Mouse (Mus musculus): ENCODE measurements around the gene Mau2. TPM values are rescaled to one million over a fixed set of nuclear protein-coding genes. Genes with fewer than 3 reads are reported as not detected.
"Not testable (repeated sequence)": the region's sequence is repeated elsewhere in the genome, so short reads cannot be mapped to it uniquely, and the experiment has no call there.

The Mau2 gene
- polyA plus RNA-seq, 1 experiment from 2014 or later = 54.2 TPM

GRCm38 (mm10) chr8:70072441-70073069 is 30.0 kb upstream of the Mau2 start, which contains the start of gene Tm6sf2:
TSS of gene Tm6sf2 (plus strand) at chr8:70072924.
- Histone ChIP-seq H3K36me3 (peaks cover 51% of the 10 kb centered on the region), H3K9ac (no peak within 1 kb of the TSS), H3K9me3 (no peaks in the 10 kb centered on the region), H3K4me1 (peaks cover 10% of the 10 kb centered on the region), H3K27ac (no peak within 1 kb of the TSS), H3K4me2 (peak within 1 kb of the TSS; percentile 47), H3K27me3 (no peaks in the 10 kb centered on the region), H3K4me3 (peak within 1 kb of the TSS; percentile 8; the same call in 1 of the 2 replicates)
- WGBS = 13% methylated on average over 23 of the region's 27 CpGs
- peak; percentile 53; the same call in 1 of the 2 replicates for ATAC-seq (ENCODE audit: insufficient number of reproducible peaks, low FRiP score, low TSS enrichment, low read depth)

GRCm38 (mm10) chr8:70071836-70072440 is 29.4 kb upstream of the Mau2 start:
- H3K9me3 ChIP-seq = no peaks in the 10 kb centered on the region

GRCm38 (mm10) chr8:70057721-70058120 is 15.2 kb upstream of the Mau2 start:
- Histone ChIP-seq H3K36me3 (peaks cover 81% of the 10 kb centered on the region), H3K9me3 (no peaks in the 10 kb centered on the region), H3K4me1 (no peaks in the 10 kb centered on the region), H3K27ac (no peak overlapping the region), H3K4me2 (no peak overlapping the region), H3K4me3 (no peak overlapping the region), H3K27me3 (no peaks in the 10 kb centered on the region), H3K9ac (no peak overlapping the region)
- ATAC-seq (ENCODE audit: insufficient number of reproducible peaks, low FRiP score, low TSS enrichment, low read depth) = no peak
- WGBS = 82% methylated on average over 1 of the region's 1 CpGs

More at GRCm38 (mm10) chr8:70071836-70072440, 29.4 kb upstream of the Mau2 start:
- peaks cover 53% of the 10 kb centered on the region for H3K36me3 ChIP-seq
- H3K4me2 ChIP-seq = no peak overlapping the region
- WGBS = 75% methylated on average over 2 of the region's 2 CpGs
- H3K27me3 ChIP-seq = no peaks in the 10 kb centered on the region
- ATAC-seq (ENCODE audit: insufficient number of reproducible peaks, low FRiP score, low TSS enrichment, low read depth) = no peak
- no peak overlapping the region for H3K27ac ChIP-seq
- no peak overlapping the region for H3K4me3 ChIP-seq
- H3K9ac ChIP-seq = no peak overlapping the region
- peaks cover 10% of the 10 kb centered on the region for H3K4me1 ChIP-seq

GRCm38 (mm10) chr8:70050434-70050833 is 7.9 kb upstream of the Mau2 start:
- not testable (repeated sequence) for H3K9me3 ChIP-seq; H3K4me3 ChIP-seq; H3K4me2 ChIP-seq; H3K27ac ChIP-seq; H3K27me3 ChIP-seq; H3K9ac ChIP-seq; ATAC-seq (ENCODE audit: insufficient number of reproducible peaks, low FRiP score, low TSS enrichment, low read depth); H3K4me1 ChIP-seq
- WGBS = 94% methylated on average over 5 of the region's 5 CpGs
- peaks cover 57% of the 10 kb centered on the region for H3K36me3 ChIP-seq

GRCm38 (mm10) chr8:70049662-70050061 is 7.1 kb upstream of the Mau2 start:
- no peak overlapping the region for H3K9ac ChIP-seq
- ATAC-seq (ENCODE audit: insufficient number of reproducible peaks, low FRiP score, low TSS enrichment, low read depth) = no peak
- H3K4me2 ChIP-seq = no peak overlapping the region
- no peaks in the 10 kb centered on the region for H3K27me3 ChIP-seq
- H3K4me3 ChIP-seq = no peak overlapping the region
- H3K27ac ChIP-seq = no peak overlapping the region
- H3K4me1 ChIP-seq = no peaks in the 10 kb centered on the region
- H3K36me3 ChIP-seq = peaks cover 50% of the 10 kb centered on the region
- no peaks in the 10 kb centered on the region for H3K9me3 ChIP-seq

- ATAC-seq (ENCODE audit: insufficient number of reproducible peaks, low FRiP score, low TSS enrichment, low read depth) = no peak
- Histone ChIP-seq H3K27ac (no peak overlapping the region), H3K4me1 (peaks cover 28% of the 10 kb centered on the region), H3K4me3 (peak overlapping the region; percentile 99; the same call in 1 of the 2 replicates), H3K27me3 (no peaks in the 10 kb centered on the region), H3K9ac (no peak overlapping the region), H3K9me3 (no peaks in the 10 kb centered on the region), H3K36me3 (peaks cover 12% of the 10 kb centered on the region; the same call in 1 of the 2 replicates), H3K4me2 (no peak overlapping the region)
- WGBS = 91% methylated on average over 5 of the region's 5 CpGs
Measured at GRCm38 (mm10) chr8:70043996-70044395, 1.5 kb upstream of the Mau2 start.

GRCm38 (mm10) chr8:70041885-70042546 is 518 bp downstream of the Mau2 start:
- no peak for ATAC-seq (ENCODE audit: insufficient number of reproducible peaks, low FRiP score, low TSS enrichment, low read depth)
- Histone ChIP-seq H3K4me1 (peaks cover 28% of the 10 kb centered on the region), H3K27me3 (no peaks in the 10 kb centered on the region), H3K4me2 (peak overlapping the region; percentile 96), H3K36me3 (0 out of 2 replicates have a peak, but pooled peaks cover 9% of the 10 kb centered on the region), H3K9ac (peak overlapping the region; percentile 92), H3K9me3 (no peaks in the 10 kb centered on the region), H3K27ac (peak overlapping the region; percentile 86), H3K4me3 (peak overlapping the region; percentile 99)
- WGBS = 2% methylated on average over 47 of the region's 47 CpGs

GRCm38 (mm10) chr8:70037994-70038393 is 4.5 kb downstream of the Mau2 start:
- Histone ChIP-seq H3K27me3 (no peaks in the 10 kb centered on the region), H3K9ac (no peak overlapping the region), H3K36me3 (peaks cover 18% of the 10 kb centered on the region; the same call in 1 of the 2 replicates), H3K4me3 (no peak overlapping the region), H3K4me2 (no peak overlapping the region), H3K4me1 (peaks cover 16% of the 10 kb centered on the region), H3K9me3 (no peaks in the 10 kb centered on the region), H3K27ac (no peak overlapping the region)
- no peak for ATAC-seq (ENCODE audit: insufficient number of reproducible peaks, low FRiP score, low TSS enrichment, low read depth)
- 93% methylated on average over 1 of the region's 1 CpGs for WGBS

- H3K27ac ChIP-seq = no peak overlapping the region
- no peak overlapping the region for H3K9ac ChIP-seq
- no peaks in the 10 kb centered on the region for H3K4me1 ChIP-seq
- H3K4me2 ChIP-seq = no peak overlapping the region
- no peak overlapping the region for H3K4me3 ChIP-seq
- H3K36me3 ChIP-seq = peaks cover 76% of the 10 kb centered on the region
- H3K9me3 ChIP-seq = no peaks in the 10 kb centered on the region
- WGBS = 100% methylated on average over 1 of the region's 1 CpGs
- H3K27me3 ChIP-seq = no peaks in the 10 kb centered on the region
- no peak for ATAC-seq (ENCODE audit: insufficient number of reproducible peaks, low FRiP score, low TSS enrichment, low read depth)
Measured at GRCm38 (mm10) chr8:70030255-70030654, 12.3 kb downstream of the Mau2 start.

GRCm38 (mm10) chr8:70026151-70026550 is 16.4 kb downstream of the Mau2 start:
- no peaks in the 10 kb centered on the region for H3K27me3 ChIP-seq
- WGBS = 96% methylated on average over 2 of the region's 2 CpGs
- no peaks in the 10 kb centered on the region for H3K9me3 ChIP-seq
- no peak overlapping the region for H3K4me3 ChIP-seq
- no peak overlapping the region for H3K4me2 ChIP-seq
- no peak for ATAC-seq (ENCODE audit: insufficient number of reproducible peaks, low FRiP score, low TSS enrichment, low read depth)
- peaks cover 97% of the 10 kb centered on the region for H3K36me3 ChIP-seq
- no peak overlapping the region for H3K27ac ChIP-seq
- no peaks in the 10 kb centered on the region for H3K4me1 ChIP-seq
- no peak overlapping the region for H3K9ac ChIP-seq

GRCm38 (mm10) chr8:70023596-70023995 is 18.9 kb downstream of the Mau2 start:
- Histone ChIP-seq H3K27me3 (no peaks in the 10 kb centered on the region), H3K27ac (no peak overlapping the region), H3K9ac (no peak overlapping the region), H3K4me2 (no peak overlapping the region), H3K9me3 (no peaks in the 10 kb centered on the region), H3K36me3 (peaks cover 100% of the 10 kb centered on the region), H3K4me1 (no peaks in the 10 kb centered on the region), H3K4me3 (no peak overlapping the region)
- 86% methylated on average over 8 of the region's 8 CpGs for WGBS
- no peak for ATAC-seq (ENCODE audit: insufficient number of reproducible peaks, low FRiP score, low TSS enrichment, low read depth)

GRCm38 (mm10) chr8:70015017-70015416 is 27.5 kb downstream of the Mau2 start:
- no peaks in the 10 kb centered on the region for H3K4me1 ChIP-seq
- H3K4me2 ChIP-seq = no peak overlapping the region
- ATAC-seq (ENCODE audit: insufficient number of reproducible peaks, low FRiP score, low TSS enrichment, low read depth) = no peak
- no peak overlapping the region for H3K9ac ChIP-seq
- no peak overlapping the region for H3K27ac ChIP-seq
- 76% methylated on average over 1 of the region's 1 CpGs for WGBS
- no peak overlapping the region for H3K4me3 ChIP-seq
- H3K36me3 ChIP-seq = peaks cover 36% of the 10 kb centered on the region
- no peaks in the 10 kb centered on the region for H3K27me3 ChIP-seq
- no peaks in the 10 kb centered on the region for H3K9me3 ChIP-seq
